Mouse (Mus musculus) MEL (cell line): ENCODE results near the gene Prpf8. TPM values are rescaled to one million over a fixed set of nuclear protein-coding genes. Genes with fewer than 3 reads are reported as not detected.

Source experiments
- DNase-seq: peaks from one replicate; pipeline ENCODE4 v3.0.0; 2011; ENCODE audit warnings: low read depth, low spot score
- H3K27ac ChIP-seq: 2 replicates; pipeline ENCODE4 v1.5.1; 2012; ENCODE audit warnings: low read depth, mild to moderate bottlenecking, control low read depth, low read length, moderate library complexity; ENCODE audit not compliant: control insufficient read depth
- H3K27me3 ChIP-seq, 2 experiments: fragments of 150-350 bp in 1 of 2; sonication (generic) in 1 of 2; 2 replicates each; pipeline ENCODE4 v1.6.1; 2012; ENCODE audit warnings: low read length in 2 of 2, mild to moderate bottlenecking in 2 of 2, improper control_type of control experiment in 1 of 2, moderate library complexity in 1 of 2; ENCODE audit not compliant: insufficient read depth in 2 of 2, control insufficient read depth in 1 of 2
- H3K36me3 ChIP-seq, 2 experiments: 2 replicates each; pipeline ENCODE4 v1.6.1; 2012 to 2014; ENCODE audit warnings: low read length in 2 of 2, improper control_type of control experiment in 1 of 2, inconsistent platforms in 1 of 2, mild to moderate bottlenecking in 1 of 2; ENCODE audit not compliant: insufficient read depth in 2 of 2, control insufficient read depth in 1 of 2
- H3K4me1 ChIP-seq, 2 experiments: fragments of 150-350 bp in 1 of 2; sonication (generic) in 1 of 2; 2 replicates each; pipeline ENCODE4 v1.6.1; 2012; ENCODE audit warnings: low read length in 2 of 2, improper control_type of control experiment in 1 of 2, mild to moderate bottlenecking in 1 of 2; ENCODE audit not compliant: insufficient read depth in 2 of 2, control insufficient read depth in 1 of 2
- H3K4me3 ChIP-seq, 2 experiments: fragments of 150-350 bp in 1 of 2; sonication (generic) in 1 of 2; 2 replicates each; pipeline ENCODE4 v1.5.1; 2012; ENCODE audit warnings: low read depth in 2 of 2, low read length in 2 of 2, mild to moderate bottlenecking in 2 of 2, moderate library complexity in 2 of 2, control low read depth in 1 of 2, improper control_type of control experiment in 1 of 2; ENCODE audit not compliant: control insufficient read depth in 1 of 2, insufficient read depth in 1 of 2
- H3K79me2 ChIP-seq: 2 replicates; pipeline ENCODE4 v1.6.1; 2012; ENCODE audit warnings: mild to moderate bottlenecking, low read length, moderate library complexity; ENCODE audit not compliant: control insufficient read depth, poor library complexity, insufficient read depth
- H3K9ac ChIP-seq: 2 replicates; pipeline ENCODE4 v1.6.1; 2012; ENCODE audit warnings: low read depth, mild to moderate bottlenecking, control low read depth, low read length, moderate library complexity; ENCODE audit not compliant: control insufficient read depth, poor library complexity, severe bottlenecking
- H3K9me3 ChIP-seq: fragments of 150-350 bp; sonication (generic); replicated peaks from 2 replicates; pipeline ENCODE4 v1.6.1; 2012; ENCODE audit warnings: mild to moderate bottlenecking, low read length, improper control_type of control experiment, moderate library complexity; ENCODE audit not compliant: insufficient read depth
- BHLHE40 ChIP-seq: IDR thresholded peaks from 2 replicates; pipeline ENCODE4 v1.6.1; 2012; ENCODE audit warnings: low read depth, mild to moderate bottlenecking, inconsistent platforms, low read length, improper control_type of control experiment, borderline replicate concordance
- CHD1 ChIP-seq: IDR thresholded peaks from 2 replicates; pipeline ENCODE4 v1.6.1; 2012; ENCODE audit warnings: low read depth, mild to moderate bottlenecking, inconsistent platforms, low read length, improper control_type of control experiment
- CHD2 ChIP-seq: IDR thresholded peaks from 2 replicates; pipeline ENCODE4 v1.6.1; 2011; ENCODE audit warnings: low read length, improper control_type of control experiment
- E2F4 ChIP-seq: IDR thresholded peaks from 2 replicates; pipeline ENCODE4 v1.6.1; 2011; ENCODE audit warnings: low read depth, low read length, improper control_type of control experiment, borderline replicate concordance
- ELF1 ChIP-seq: IDR thresholded peaks from 2 replicates; pipeline ENCODE4 v1.6.1; 2014; ENCODE audit warnings: low read depth, mild to moderate bottlenecking, inconsistent platforms, low read length, improper control_type of control experiment, moderate library complexity
- EP300 ChIP-seq, 2 experiments: IDR thresholded peaks; 2 replicates each; pipeline ENCODE4 v1.6.1; 2011; ENCODE audit warnings: improper control_type of control experiment in 2 of 2, low read length in 2 of 2, low read depth in 1 of 2, mild to moderate bottlenecking in 1 of 2
- ETS1 ChIP-seq: IDR thresholded peaks from 2 replicates; pipeline ENCODE4 v1.6.1; 2012; ENCODE audit warnings: low read depth, mild to moderate bottlenecking, inconsistent platforms, low read length, improper control_type of control experiment, moderate library complexity
- GATA1 ChIP-seq: IDR thresholded peaks from 2 replicates; pipeline ENCODE4 v1.6.1; 2011; ENCODE audit warnings: low read depth, low read length, improper control_type of control experiment
- MAX ChIP-seq: IDR thresholded peaks from 2 replicates; pipeline ENCODE4 v1.6.1; 2011; ENCODE audit warnings: low read length, improper control_type of control experiment
- MXI1 ChIP-seq: IDR thresholded peaks from 2 replicates; pipeline ENCODE4 v1.6.1; 2011; ENCODE audit warnings: mild to moderate bottlenecking, low read depth, low read length, improper control_type of control experiment
- MYB ChIP-seq: IDR thresholded peaks from 2 replicates; pipeline ENCODE4 v1.6.1; 2011; ENCODE audit warnings: mild to moderate bottlenecking, low read depth, low read length, improper control_type of control experiment
- MYC ChIP-seq: IDR thresholded peaks from 2 replicates; pipeline ENCODE4 v1.6.1; 2011; ENCODE audit warnings: low read depth, mild to moderate bottlenecking, low read length, improper control_type of control experiment, moderate library complexity
- NELFE ChIP-seq: IDR thresholded peaks from 2 replicates; pipeline ENCODE4 v1.6.1; 2011; ENCODE audit warnings: low read depth, low read length, improper control_type of control experiment
- RAD21 ChIP-seq: IDR thresholded peaks from 2 replicates; pipeline ENCODE4 v1.6.1; 2011; ENCODE audit warnings: mild to moderate bottlenecking, low read depth, low read length, improper control_type of control experiment
- SMC3 ChIP-seq: IDR thresholded peaks from 2 replicates; pipeline ENCODE4 v1.6.1; 2011; ENCODE audit warnings: low read depth, low read length, improper control_type of control experiment
- TCF12 ChIP-seq: IDR thresholded peaks from 2 replicates; pipeline ENCODE4 v1.6.1; 2014; ENCODE audit warnings: low read depth, mild to moderate bottlenecking, inconsistent platforms, low read length, improper control_type of control experiment, moderate library complexity
- USF1 ChIP-seq: IDR thresholded peaks from 2 replicates; pipeline ENCODE4 v1.6.1; 2014; ENCODE audit warnings: low read depth, mild to moderate bottlenecking, inconsistent platforms, low read length, improper control_type of control experiment, moderate library complexity
- ZMIZ1 ChIP-seq: IDR thresholded peaks from 2 replicates; pipeline ENCODE4 v1.6.1; 2012; ENCODE audit warnings: low read depth, mild to moderate bottlenecking, inconsistent platforms, low read length, improper control_type of control experiment, moderate library complexity
- ZNF384 ChIP-seq: IDR thresholded peaks from 2 replicates; pipeline ENCODE4 v1.6.1; 2012; ENCODE audit warnings: low read depth, mild to moderate bottlenecking, inconsistent platforms, low read length, improper control_type of control experiment
- polyA plus RNA-seq, 2 experiments: library from polyadenylated mRNA; stranded (reverse) in 1 of 2; unstranded in 1 of 2; fragments of >175 nt in 1 of 2; fragments of >200 nt in 1 of 2; gene quantifications; 2 replicates each; pipeline versions ENCODE4 v1.2.1 to v1.2.4; 2012; ENCODE audit warnings: low replicate concordance in 2 of 2, low read depth in 1 of 2; ENCODE audit not compliant: insufficient read length in 2 of 2, insufficient read depth in 1 of 2, missing spikeins in 1 of 2
- total RNA-seq: library from RNA; depleted of rRNA; stranded (reverse); fragments of 300-350 nt; gene quantifications from 2 replicates; pipeline ENCODE4 v1.2.3, GENCODE M21; 2012

Gene Prpf8
- total and polyA plus RNA-seq, 3 experiments, result 214 to 644 (median 276) TPM

GRCm38 (mm10) chr11:75537491-75538183 is 51.0 kb downstream of the Prpf8 start:
- no peak overlapping the region for H3K4me3 ChIP-seq
- H3K27me3 ChIP-seq, result no peaks in the 10 kb centered on the region
- TF ChIP-seq ZNF384, result no peak
- 0 out of 2 replicates have a peak, but pooled peaks have one; percentile 22 for TF ChIP-seq NELFE
- peaks cover 13 to 65% of the 10 kb centered on the region in 2 experiments for H3K4me1 ChIP-seq
- peaks cover under 1% of the 10 kb centered on the region; the same call in 1 of the 2 replicates for H3K79me2 ChIP-seq
- no peak for DNase-seq
- H3K9ac ChIP-seq, result no peak overlapping the region
- peaks cover 0 to 50% of the 10 kb centered on the region in 2 experiments; a peak in 2 of 4 replicates for H3K36me3 ChIP-seq
- H3K9me3 ChIP-seq, result no peaks in the 10 kb centered on the region
- H3K27ac ChIP-seq, result no peak overlapping the region

- Histone ChIP-seq H3K36me3 (peaks cover 0 to 47% of the 10 kb centered on the region in 2 experiments; a peak in 2 of 4 replicates), H3K4me1 (peaks cover 13 to 61% of the 10 kb centered on the region in 2 experiments), H3K27ac (peak overlapping the region; percentile 67), H3K4me3 (no peak overlapping the region; a peak in 1 of 4 replicates), H3K9me3 (no peaks in the 10 kb centered on the region), H3K9ac (peak overlapping the region; percentile 48), H3K79me2 (no peaks in the 10 kb centered on the region), H3K27me3 (no peaks in the 10 kb centered on the region)
- TF ChIP-seq MAX, result no peak
- TF ChIP-seq RAD21, result no peak
- no peak for TF ChIP-seq MXI1
- TF ChIP-seq ELF1, result no peak
- TF ChIP-seq GATA1, result no peak
- no peak for TF ChIP-seq EP300 (IDR thresholded peaks at IDR 0.05; ENCODE audit: low read depth in 1 of 2, low read length in 2 of 2)
- no peak for TF ChIP-seq MYC
- TF ChIP-seq ZNF384, result no peak
- TF ChIP-seq E2F4, result no peak
- TF ChIP-seq NELFE, result no peak
- TF ChIP-seq CHD1, result no peak
- TF ChIP-seq TCF12, result no peak
- no peak for TF ChIP-seq BHLHE40
- TF ChIP-seq ETS1, result no peak
- TF ChIP-seq SMC3, result no peak
- TF ChIP-seq CHD2, result no peak
- no peak for TF ChIP-seq MYB
- TF ChIP-seq ZMIZ1, result no peak; the same call in 1 of the 2 replicates
- TF ChIP-seq USF1, result no peak
- no peak for DNase-seq
Measured at GRCm38 (mm10) chr11:75538184-75538969, 51.8 kb downstream of the Prpf8 start.
